Mouse (Mus musculus) kidney, embryonic 15.5 days (tissue): Measurements from ENCODE around the gene Apon. TPM values are rescaled to one million over a fixed set of nuclear protein-coding genes. Genes with fewer than 3 reads are reported as not detected.
A peak's percentile ranks its signal among the peaks of the same experiment; 100 is the strongest.
"Not testable (repeated sequence)": the region's sequence is repeated elsewhere in the genome, so short reads cannot be mapped to it uniquely, and the experiment has no call there.

ENCODE experiments used
- ATAC-seq: fragments of 200-750 bp; cut with Nextera tagmentation; replicated peaks from 2 replicates; pipeline ENCODE4 v1.8.0; 2017; ENCODE audit warnings: moderate TSS enrichment; ENCODE audit not compliant: low FRiP score
- H3K27ac ChIP-seq: fragments of 300-500 bp; sonication (generic); 2 replicates; pipeline ENCODE4 v1.5.1; 2015; ENCODE audit warnings: mild to moderate bottlenecking, inconsistent platforms
- H3K27me3 ChIP-seq: fragments of 300-500 bp; sonication (generic); 2 replicates; pipeline ENCODE4 v1.6.1; 2015; ENCODE audit warnings: inconsistent platforms
- H3K36me3 ChIP-seq: fragments of 300-500 bp; sonication (generic); 2 replicates; pipeline ENCODE4 v1.6.1; 2015; ENCODE audit warnings: inconsistent platforms
- H3K4me1 ChIP-seq: fragments of 300-500 bp; sonication (generic); 2 replicates; pipeline ENCODE4 v1.6.1; 2015; ENCODE audit warnings: inconsistent platforms
- H3K4me2 ChIP-seq: fragments of 300-500 bp; sonication (generic); 2 replicates; pipeline ENCODE4 v1.6.1; 2015; ENCODE audit warnings: moderate library complexity, mild to moderate bottlenecking, inconsistent platforms
- H3K4me3 ChIP-seq: fragments of 300-500 bp; sonication (generic); replicated peaks from 2 replicates; pipeline ENCODE4 v1.5.1; 2015; ENCODE audit warnings: mild to moderate bottlenecking, inconsistent platforms
- H3K9ac ChIP-seq: fragments of 300-500 bp; sonication (generic); 2 replicates; pipeline ENCODE4 v1.6.1; 2015; ENCODE audit warnings: mild to moderate bottlenecking, inconsistent platforms
- H3K9me3 ChIP-seq: fragments of 300-500 bp; sonication (generic); replicated peaks from 2 replicates; pipeline ENCODE4 v1.6.1; 2016; ENCODE audit warnings: inconsistent platforms
- WGBS: fragments of 180-500 bp; shearing (Covaris S2); methylation state at CpG from one replicate; pipeline ENCODE4 v1.1.7; 2015; ENCODE audit warnings: mixed read lengths; 5-methylcytosine and 5-hydroxymethylcytosine counted together
- polyA plus RNA-seq: library from polyadenylated mRNA; unstranded; fragments of >200 nt; fragmentation: Nextera tagmentation; extraction: Ambion mirVana; gene quantifications from 2 replicates; pipeline ENCODE4 v1.2.1, GENCODE M21; 2015

Gene Apon
- polyA plus RNA-seq, 1 experiment from 2014 or later: 0.45 TPM

- H3K4me3 ChIP-seq: no peak overlapping the region
- ATAC-seq: no peak
- H3K9ac ChIP-seq: no peak overlapping the region
- no peak overlapping the region for H3K4me2 ChIP-seq
- no peak overlapping the region for H3K27ac ChIP-seq
- H3K36me3 ChIP-seq: no peaks in the 10 kb centered on the region
- H3K4me1 ChIP-seq: no peaks in the 10 kb centered on the region
- 83% methylated on average over 22 of the region's 22 CpGs for WGBS
- H3K9me3 ChIP-seq: no peaks in the 10 kb centered on the region
- H3K27me3 ChIP-seq: no peaks in the 10 kb centered on the region
Observed at GRCm38 (mm10) chr10:128262300-128262699, 8.4 kb downstream of the Apon start.

GRCm38 (mm10) chr10:128263393-128264310 is 9.8 kb downstream of the Apon start:
- Histone ChIP-seq H3K9ac (no peak overlapping the region), H3K4me2 (no peak overlapping the region), H3K27ac (no peak overlapping the region), H3K4me1 (no peaks in the 10 kb centered on the region), H3K36me3 (no peaks in the 10 kb centered on the region), H3K4me3 (no peak overlapping the region), H3K9me3 (no peaks in the 10 kb centered on the region), H3K27me3 (no peaks in the 10 kb centered on the region)
- WGBS: 81% methylated on average over 6 of the region's 6 CpGs
- no peak for ATAC-seq

- Histone ChIP-seq H3K4me2 (no peak within 1 kb of the TSS), H3K4me1 (peaks cover 12% of the 10 kb centered on the region; the same call in 1 of the 2 replicates), H3K27ac (no peak within 1 kb of the TSS), H3K36me3 (no peaks in the 10 kb centered on the region), H3K9me3 (no peaks in the 10 kb centered on the region), H3K9ac (no peak within 1 kb of the TSS), H3K4me3 (no peak within 1 kb of the TSS), H3K27me3 (no peaks in the 10 kb centered on the region)
- 85% methylated on average over 6 of the region's 6 CpGs for whole genome bisulfite sequencing
- no peak for ATAC-seq
Observed at GRCm38 (mm10) chr10:128268371-128268770, 14.5 kb downstream of the Apon start, which contains the start of gene Apof. Apof (plus strand) TSS chr10:128268671.

GRCm38 (mm10) chr10:128269206-128269910 is 15.5 kb downstream of the Apon start:
- H3K27ac ChIP-seq: no peak overlapping the region
- ATAC-seq: no peak
- peaks cover 12% of the 10 kb centered on the region; the same call in 1 of the 2 replicates for H3K4me1 ChIP-seq
- peak overlapping the region; percentile 76; the same call in 1 of the 2 replicates for H3K4me3 ChIP-seq
- WGBS: 85% methylated on average over 16 of the region's 16 CpGs
- H3K9ac ChIP-seq: no peak overlapping the region
- no peaks in the 10 kb centered on the region for H3K36me3 ChIP-seq
- peak overlapping the region; percentile 77 for H3K4me2 ChIP-seq
- no peaks in the 10 kb centered on the region for H3K27me3 ChIP-seq
- no peaks in the 10 kb centered on the region for H3K9me3 ChIP-seq

GRCm38 (mm10) chr10:128270287-128270841 is 16.5 kb downstream of the Apon start, which contains the start of gene Stat2:
Stat2 (plus strand) TSS chr10:128270559.
- peak within 1 kb of the TSS; percentile 67 for H3K9ac ChIP-seq
- peak within 1 kb of the TSS; percentile 77 for H3K4me2 ChIP-seq
- peak within 1 kb of the TSS; percentile 78 for H3K27ac ChIP-seq
- no peaks in the 10 kb centered on the region for H3K27me3 ChIP-seq
- no peaks in the 10 kb centered on the region for H3K9me3 ChIP-seq
- peaks cover 12% of the 10 kb centered on the region; the same call in 1 of the 2 replicates for H3K4me1 ChIP-seq
- ATAC-seq: peak; percentile 100
- H3K36me3 ChIP-seq: no peaks in the 10 kb centered on the region
- peak within 1 kb of the TSS; percentile 76 for H3K4me3 ChIP-seq
- under 1% methylated on average over 43 of the region's 43 CpGs for WGBS

GRCm38 (mm10) chr10:128270866-128271265 is 17.0 kb downstream of the Apon start:
- no peaks in the 10 kb centered on the region for H3K27me3 ChIP-seq
- H3K4me1 ChIP-seq: peaks cover 12% of the 10 kb centered on the region; the same call in 1 of the 2 replicates
- peak overlapping the region; percentile 77 for H3K4me2 ChIP-seq
- WGBS: 43% methylated on average over 7 of the region's 7 CpGs
- peak overlapping the region; percentile 76 for H3K4me3 ChIP-seq
- no peaks in the 10 kb centered on the region for H3K36me3 ChIP-seq
- peak overlapping the region; percentile 78 for H3K27ac ChIP-seq
- ATAC-seq: no peak
- H3K9ac ChIP-seq: peak overlapping the region; percentile 67
- no peaks in the 10 kb centered on the region for H3K9me3 ChIP-seq

GRCm38 (mm10) chr10:128271883-128272282 is 18.0 kb downstream of the Apon start:
- Histone ChIP-seq H3K27me3 (no peaks in the 10 kb centered on the region), H3K4me3 (no peak overlapping the region), H3K4me1 (peaks cover 12% of the 10 kb centered on the region; the same call in 1 of the 2 replicates), H3K9ac (no peak overlapping the region), H3K4me2 (no peak overlapping the region), H3K9me3 (no peaks in the 10 kb centered on the region), H3K36me3 (no peaks in the 10 kb centered on the region; the same call in 1 of the 2 replicates), H3K27ac (no peak overlapping the region)
- ATAC-seq: no peak
- 67% methylated on average over 2 of the region's 2 CpGs for WGBS

- not testable (repeated sequence) for H3K9ac ChIP-seq, H3K4me3 ChIP-seq, H3K27me3 ChIP-seq, ATAC-seq, H3K36me3 ChIP-seq, H3K27ac ChIP-seq, H3K4me2 ChIP-seq, H3K9me3 ChIP-seq
- 88% methylated on average over 7 of the region's 7 CpGs for WGBS
- H3K4me1 ChIP-seq: peaks cover 12% of the 10 kb centered on the region; the same call in 1 of the 2 replicates
Observed at GRCm38 (mm10) chr10:128272819-128273439, 19.0 kb downstream of the Apon start.

- not testable (repeated sequence) for ATAC-seq, H3K4me2 ChIP-seq, H3K27me3 ChIP-seq, H3K4me1 ChIP-seq, H3K9ac ChIP-seq, H3K4me3 ChIP-seq, H3K9me3 ChIP-seq, H3K27ac ChIP-seq
- peaks cover 15% of the 10 kb centered on the region for H3K36me3 ChIP-seq
- WGBS: 97% methylated on average over 1 of the region's 1 CpGs
Observed at GRCm38 (mm10) chr10:128275374-128275773, 21.5 kb downstream of the Apon start.

- Histone ChIP-seq H3K9ac (no peak overlapping the region), H3K36me3 (peaks cover 40% of the 10 kb centered on the region), H3K4me3 (no peak overlapping the region), H3K27me3 (no peaks in the 10 kb centered on the region), H3K27ac (no peak overlapping the region), H3K9me3 (no peaks in the 10 kb centered on the region), H3K4me2 (no peak overlapping the region), H3K4me1 (no peaks in the 10 kb centered on the region)
- WGBS: 57% methylated on average over 6 of the region's 6 CpGs
- ATAC-seq: no peak
Observed at GRCm38 (mm10) chr10:128278158-128278557, 24.3 kb downstream of the Apon start.

GRCm38 (mm10) chr10:128280943-128281342 is 27.0 kb downstream of the Apon start:
- no peak for ATAC-seq
- Histone ChIP-seq H3K36me3 (peaks cover 55% of the 10 kb centered on the region), H3K27ac (no peak overlapping the region), H3K9ac (no peak overlapping the region), H3K4me3 (no peak overlapping the region), H3K4me1 (no peaks in the 10 kb centered on the region), H3K27me3 (no peaks in the 10 kb centered on the region), H3K9me3 (no peaks in the 10 kb centered on the region), H3K4me2 (no peak overlapping the region)
- WGBS: 84% methylated on average over 6 of the region's 6 CpGs
